Mouse (Mus musculus) retina, embryonic 14.5 days (tissue): ENCODE data around the gene Olfr504.
"Not testable (repeated sequence)": the region's sequence is repeated elsewhere in the genome, so short reads cannot be mapped to it uniquely, and the experiment has no call there.

Source experiments
- DNase-seq: peaks from one replicate; pipeline ENCODE4 v3.0.0-alpha.2; 2015; ENCODE audit warnings: low spot score

Olfr504 gene

DNA sequence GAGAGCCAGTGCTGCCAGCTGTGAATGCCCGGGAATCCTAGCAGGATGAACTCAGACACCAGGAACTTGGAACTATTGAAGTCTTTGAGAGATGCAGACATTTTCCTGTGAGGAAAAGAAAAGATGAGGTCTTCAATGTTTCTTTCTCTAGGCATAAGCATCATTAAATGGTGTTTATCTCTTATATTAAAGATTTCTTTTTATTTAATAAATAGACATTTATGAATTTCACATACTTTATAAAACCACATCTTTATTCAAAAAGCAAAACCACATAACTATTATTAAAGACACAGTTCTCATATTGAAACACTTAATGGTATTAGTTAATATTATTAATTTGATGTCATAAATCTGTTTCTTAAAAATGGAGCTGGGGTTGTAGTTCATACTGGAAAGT, at the start of gene Olfr504:
Olfr504 (minus strand) TSS at position 101 of the 400 bp plus-strand sequence.
- no peak for DNase-seq

DNA sequence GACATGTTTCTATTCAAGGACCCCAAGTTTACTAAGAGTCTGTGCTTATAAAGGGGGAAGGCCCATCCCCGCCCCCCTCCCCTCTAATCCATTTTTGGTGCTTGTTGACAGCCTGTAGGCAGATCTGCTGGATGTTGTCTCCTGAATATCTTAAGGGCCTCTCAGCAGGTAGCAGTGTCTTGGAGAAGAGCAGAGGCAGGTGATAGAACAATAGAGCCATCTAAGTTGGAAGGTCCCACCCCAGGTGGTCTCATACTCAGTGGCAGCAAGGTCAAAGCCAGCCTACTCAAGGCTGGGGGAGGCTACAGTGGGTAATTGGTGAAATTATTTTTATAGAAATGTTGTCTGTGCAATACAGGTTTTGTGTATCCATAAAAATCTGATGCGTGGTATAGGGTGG, 48.5 kb upstream of the Olfr504 start:
- DNase-seq: no peak

DNA sequence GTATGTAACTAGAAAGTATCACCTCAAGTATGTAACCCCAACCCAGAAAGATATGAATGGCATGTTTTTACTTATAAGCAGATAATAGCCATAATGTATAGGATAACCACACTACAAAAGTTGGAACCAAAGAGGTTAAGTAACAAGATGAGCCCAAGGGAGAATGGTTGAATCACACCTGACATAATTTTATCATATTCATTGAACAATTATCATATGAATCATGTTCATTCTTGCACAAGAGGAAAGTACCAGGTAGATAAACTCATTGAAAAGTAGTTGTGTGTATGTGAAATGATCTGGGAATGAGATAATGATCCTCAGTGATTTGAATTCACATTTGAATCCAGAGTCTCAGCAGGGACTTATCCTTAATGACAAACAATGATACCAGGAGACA, 44.9 kb upstream of the Olfr504 start, which contains the start of gene Olfr506:
Olfr506 (plus strand) TSS at position 301 of the 400 bp plus-strand sequence.
- no peak for DNase-seq

DNA sequence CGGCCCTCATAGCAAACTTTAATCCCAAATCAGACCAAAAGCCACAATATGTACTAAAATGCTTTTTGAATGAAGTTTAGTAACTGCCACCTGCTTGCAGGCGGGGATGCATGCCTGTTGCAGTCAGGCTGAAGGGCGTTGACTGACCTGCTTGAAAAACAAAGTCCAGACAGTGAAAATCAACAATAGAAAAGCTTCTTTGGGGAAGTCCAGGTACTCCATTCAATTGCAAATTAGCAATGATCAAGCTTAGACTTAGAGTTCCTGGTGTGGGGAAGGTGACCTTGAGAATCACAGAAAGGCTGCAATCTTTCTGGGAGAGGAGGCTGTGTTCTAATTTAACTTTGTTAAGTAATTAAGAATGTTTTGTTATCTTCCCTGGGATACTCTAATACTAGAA, 36.3 kb upstream of the Olfr504 start:
- DNase-seq: not testable (repeated sequence)

DNA sequence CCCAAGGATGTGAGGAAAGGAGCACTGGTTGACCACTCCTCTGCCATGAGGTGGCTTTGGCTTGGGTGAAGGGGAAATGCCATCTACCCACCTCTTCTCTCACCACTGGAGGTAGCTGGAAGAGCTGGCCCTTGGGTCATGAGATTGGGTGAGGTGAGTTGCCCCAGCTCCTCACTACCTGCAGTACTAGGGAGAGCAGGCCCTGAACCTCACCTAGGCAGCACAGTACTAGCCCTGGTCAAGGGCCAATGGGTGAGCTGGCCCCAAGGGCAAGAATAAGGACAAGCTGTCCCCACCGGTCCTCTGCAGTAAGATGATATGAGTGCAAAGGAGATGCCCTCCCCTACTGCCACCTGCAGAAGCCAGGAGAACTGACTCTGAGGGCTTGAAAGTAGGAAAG, 24.2 kb upstream of the Olfr504 start:
- no peak for DNase-seq

DNA sequence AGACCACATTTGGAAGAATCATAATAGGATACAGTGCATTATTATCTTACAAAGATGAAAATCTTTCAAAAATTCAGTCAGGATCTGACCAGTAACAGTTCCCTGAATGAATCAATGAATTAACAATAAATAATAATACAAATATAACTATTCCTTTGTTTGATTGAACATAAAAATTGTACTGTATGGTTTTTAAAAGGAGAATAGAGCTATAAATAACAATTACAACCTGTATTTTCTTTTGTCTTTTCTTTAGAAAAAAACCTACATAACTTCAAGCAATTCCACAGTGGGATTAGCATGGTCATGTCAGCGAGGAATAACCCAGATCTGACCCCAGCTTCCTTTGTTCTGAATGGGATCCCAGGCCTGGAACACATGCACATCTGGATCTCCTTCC, 21.4 kb downstream of the Olfr504 start, which contains the start of gene Olfr503:
Olfr503 (plus strand) TSS at position 301 of the 400 bp plus-strand sequence.
- DNase-seq: not testable (repeated sequence)

DNA sequence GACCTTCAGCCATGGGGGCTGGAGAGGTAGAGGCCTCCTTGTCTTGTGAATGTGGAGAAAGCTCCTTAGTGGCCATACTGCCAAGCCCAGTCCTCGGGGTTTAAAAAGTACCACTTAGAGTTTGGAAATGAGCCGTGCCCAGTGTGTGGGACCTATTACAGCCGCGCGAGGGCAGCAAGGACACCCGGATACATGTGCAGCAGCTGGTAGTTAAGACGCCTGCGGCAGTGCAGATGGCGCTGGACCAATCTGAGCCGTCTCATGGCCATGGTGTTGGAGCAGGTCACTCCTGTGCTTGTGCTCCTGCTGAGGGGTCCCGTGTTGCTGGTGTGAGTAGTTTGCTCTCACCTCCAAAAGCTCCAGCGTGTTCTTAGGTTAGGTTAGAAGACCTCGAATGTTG, 23.2 kb downstream of the Olfr504 start:
- no peak for DNase-seq

DNA sequence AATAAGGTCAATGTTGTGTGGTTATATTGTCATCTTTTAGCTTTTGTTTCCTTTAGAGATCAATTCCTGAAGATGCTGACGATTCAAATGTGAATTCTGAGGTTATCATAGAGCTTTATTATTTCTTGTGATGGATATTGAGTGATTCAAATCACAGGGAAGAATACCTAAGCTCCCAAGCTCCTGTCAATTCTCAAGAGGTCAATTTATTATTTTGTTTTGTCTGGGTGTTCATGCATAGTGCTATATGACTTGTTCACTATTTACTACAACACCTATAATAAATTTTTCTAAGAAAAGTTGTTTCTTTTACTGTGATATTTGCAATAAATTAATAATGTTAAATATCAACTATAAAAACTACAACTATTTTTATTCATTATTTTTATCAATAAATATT, 40.6 kb downstream of the Olfr504 start, which contains the start of gene Olfr502:
Olfr502 (minus strand) TSS at position 101 of the 400 bp plus-strand sequence.
- DNase-seq: no peak
